Mouse (Mus musculus) heart, embryonic 14.5 days (tissue): ENCODE measurements around the gene Natd1. TPM values are rescaled to one million over a fixed set of nuclear protein-coding genes. Genes with fewer than 3 reads are reported as not detected.

Experiments
- ATAC-seq: fragments of 200-750 bp; cut with Nextera tagmentation; 2 replicates; pipeline ENCODE4 v1.8.0; 2017; ENCODE audit warnings: low read depth, moderate TSS enrichment; ENCODE audit not compliant: insufficient number of reproducible peaks, insufficient read depth, low FRiP score
- H3K27ac ChIP-seq, 2 experiments: fragments of 200-500 bp in 1 of 2; fragments of 300-500 bp in 1 of 2; sonication (generic) in 1 of 2; replicated peaks in 1 of 2; 2 replicates each; pipeline ENCODE4 v1.5.1; 2012 to 2014; ENCODE audit warnings: low read depth in 2 of 2, low read length in 2 of 2, control low read depth in 1 of 2, mild to moderate bottlenecking in 1 of 2, mixed read lengths in 1 of 2; ENCODE audit not compliant: control insufficient read depth in 1 of 2, insufficient read depth in 1 of 2
- H3K27me3 ChIP-seq: fragments of 300-500 bp; sonication (generic); 2 replicates; pipeline ENCODE4 v1.6.1; 2014; ENCODE audit warnings: mild to moderate bottlenecking, low read length, control low read depth; ENCODE audit not compliant: control insufficient read depth, insufficient read depth
- H3K36me3 ChIP-seq: fragments of 300-500 bp; sonication (generic); 2 replicates; pipeline ENCODE4 v1.6.1; 2014; ENCODE audit warnings: mild to moderate bottlenecking, control low read depth, low read length, mixed read lengths; ENCODE audit not compliant: control insufficient read depth, insufficient read depth
- H3K4me1 ChIP-seq, 2 experiments: fragments of 200-500 bp in 1 of 2; fragments of 300-500 bp in 1 of 2; sonication (generic) in 1 of 2; 2 replicates each; pipeline ENCODE4 v1.6.1; 2012 to 2014; ENCODE audit warnings: low read length in 2 of 2, control low read depth in 1 of 2, mixed read lengths in 1 of 2; ENCODE audit not compliant: control insufficient read depth in 2 of 2, insufficient read depth in 2 of 2
- H3K4me2 ChIP-seq: fragments of 300-500 bp; sonication (generic); 2 replicates; pipeline ENCODE4 v1.6.1; 2014; ENCODE audit warnings: mild to moderate bottlenecking, low read length
- H3K4me3 ChIP-seq, 2 experiments: fragments of 200-500 bp in 1 of 2; fragments of 300-500 bp in 1 of 2; sonication (generic) in 1 of 2; 2 replicates each; pipeline ENCODE4 v1.5.1; 2012 to 2014; ENCODE audit warnings: low read length in 2 of 2, mild to moderate bottlenecking in 2 of 2, control low read depth in 1 of 2, low read depth in 1 of 2, moderate library complexity in 1 of 2; ENCODE audit not compliant: control insufficient read depth in 1 of 2, insufficient read depth in 1 of 2
- H3K9ac ChIP-seq: fragments of 300-500 bp; sonication (generic); 2 replicates; pipeline ENCODE4 v1.6.1; 2014; ENCODE audit warnings: mild to moderate bottlenecking, low read length
- H3K9me3 ChIP-seq: fragments of 300-500 bp; sonication (generic); 2 replicates; pipeline ENCODE4 v1.6.1; 2016; ENCODE audit warnings: low read length, control low read depth; ENCODE audit not compliant: control insufficient read depth
- WGBS: fragments of 180-500 bp; shearing (Covaris S2); extraction: QIAGEN DNeasy Blood & Tissue Kit; methylation state at CpG from one replicate; pipeline ENCODE4 v1.1.7; 2014; 5-methylcytosine and 5-hydroxymethylcytosine counted together
- polyA plus RNA-seq: library from polyadenylated mRNA; unstranded; fragments of >200 nt; fragmentation: Nextera tagmentation; extraction: Ambion mirVana; gene quantifications from 2 replicates; pipeline ENCODE4 v1.2.1, GENCODE M21; 2014

Gene Natd1
- polyA plus RNA-seq, 1 experiment from 2014 or later: 20.4 TPM

DNA sequence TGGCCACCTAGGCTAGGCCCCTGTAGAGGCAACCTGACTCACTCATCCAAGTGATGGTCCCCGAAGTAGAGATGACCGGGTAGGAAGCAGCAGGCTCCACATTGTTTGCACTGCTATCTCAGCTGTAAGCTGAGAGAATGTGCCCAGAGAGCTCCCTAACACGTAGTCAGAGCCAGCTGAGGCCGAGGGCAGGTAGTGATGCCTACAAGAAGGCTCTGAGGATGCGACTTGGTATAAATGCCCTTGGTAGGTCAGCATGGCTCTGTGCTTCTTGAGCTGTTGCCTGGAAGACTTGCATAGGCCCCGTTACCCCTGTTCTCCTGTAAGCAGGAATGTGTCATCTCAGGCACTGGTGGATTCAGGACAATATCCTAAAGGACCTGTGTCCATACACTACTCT is 38.4 kb upstream of the Natd1 start:
- no peak for ATAC-seq
- H3K9me3 ChIP-seq: no peaks in the 10 kb centered on the region
- H3K9ac ChIP-seq: no peak overlapping the region
- H3K4me2 ChIP-seq: no peak overlapping the region
- peaks cover 51% of the 10 kb centered on the region for H3K36me3 ChIP-seq
- peaks cover 8 to 12% of the 10 kb centered on the region in 2 experiments for H3K4me1 ChIP-seq
- H3K27ac ChIP-seq: no peak overlapping the region
- H3K4me3 ChIP-seq: no peak overlapping the region
- WGBS: 89% methylated on average over 6 of the region's 6 CpGs
- no peaks in the 10 kb centered on the region for H3K27me3 ChIP-seq

DNA sequence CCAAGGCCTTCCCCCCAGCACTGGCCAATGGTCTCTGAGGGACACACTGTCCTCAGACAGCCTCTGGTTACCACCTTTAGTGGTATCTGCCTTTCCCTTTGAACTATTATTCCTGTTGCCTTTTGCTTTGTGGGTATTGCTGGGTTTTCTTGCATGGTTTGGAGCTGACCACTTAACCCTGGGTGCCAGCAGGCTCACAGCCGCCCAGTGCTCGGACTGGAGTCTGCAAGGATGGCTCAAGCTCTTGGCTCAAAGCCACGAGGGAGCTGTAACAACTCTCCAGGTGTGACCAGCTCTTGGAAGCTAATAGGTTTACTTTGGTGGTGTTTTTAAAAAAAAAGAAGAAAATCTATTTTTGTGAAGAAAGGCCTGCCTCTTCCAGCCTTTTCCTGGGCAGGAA is 37.8 kb upstream of the Natd1 start:
- no peak overlapping the region for H3K9ac ChIP-seq
- H3K4me2 ChIP-seq: no peak overlapping the region
- H3K36me3 ChIP-seq: peaks cover 57% of the 10 kb centered on the region
- no peaks in the 10 kb centered on the region for H3K9me3 ChIP-seq
- H3K27me3 ChIP-seq: no peaks in the 10 kb centered on the region
- no peak overlapping the region for H3K4me3 ChIP-seq
- H3K27ac ChIP-seq: no peak overlapping the region
- 94% methylated on average over 3 of the region's 3 CpGs for WGBS
- H3K4me1 ChIP-seq: peaks cover 8 to 12% of the 10 kb centered on the region in 2 experiments
- ATAC-seq: no peak

DNA sequence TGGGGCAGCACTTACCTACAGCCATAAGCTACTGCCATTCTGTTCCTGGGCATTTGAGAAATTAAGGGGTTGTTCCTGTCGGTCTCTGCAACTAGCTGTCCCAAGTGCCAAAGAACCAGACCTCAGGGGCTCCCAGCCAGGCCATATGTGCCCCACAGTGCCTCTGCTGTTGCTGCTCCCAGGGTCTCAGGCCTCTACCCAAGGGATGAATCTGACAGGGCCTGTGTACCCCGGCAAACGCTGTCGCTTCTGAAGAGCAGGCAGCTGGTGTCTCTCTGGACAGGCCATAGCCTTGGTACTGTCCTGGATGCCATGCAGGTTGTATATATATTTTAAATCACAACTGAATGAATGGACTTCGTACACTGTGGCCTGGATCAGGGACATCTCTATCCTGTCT is 37.3 kb upstream of the Natd1 start:
- no peak for ATAC-seq
- Histone ChIP-seq H3K4me3 (no peak overlapping the region), H3K9me3 (no peaks in the 10 kb centered on the region), H3K4me1 (peaks cover 8 to 12% of the 10 kb centered on the region in 2 experiments), H3K9ac (no peak overlapping the region), H3K36me3 (peaks cover 62% of the 10 kb centered on the region), H3K27ac (no peak overlapping the region), H3K4me2 (no peak overlapping the region), H3K27me3 (no peaks in the 10 kb centered on the region)
- WGBS: 92% methylated on average over 5 of the region's 5 CpGs

DNA sequence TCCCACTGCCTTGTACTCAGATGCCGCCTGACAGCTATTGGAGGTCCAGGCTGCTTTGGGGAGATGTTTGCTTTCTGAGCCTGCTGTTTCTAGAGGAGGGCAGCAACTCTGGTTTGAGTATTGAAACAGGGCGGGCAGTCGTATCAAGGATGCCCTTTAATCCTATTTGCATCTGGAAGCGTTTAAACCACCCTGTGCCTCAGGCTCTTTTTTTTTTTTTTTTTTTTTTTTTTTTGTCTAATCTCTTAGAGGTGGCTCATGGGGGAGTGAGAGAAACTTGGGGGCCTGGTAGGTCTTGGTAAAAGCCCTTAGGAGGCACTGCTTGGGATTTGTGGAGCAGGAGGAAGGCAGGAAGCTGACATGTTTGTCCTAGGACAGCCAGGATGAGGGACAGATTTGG is 30.5 kb upstream of the Natd1 start:
- H3K27ac ChIP-seq: no peak overlapping the region
- no peak overlapping the region for H3K9ac ChIP-seq
- H3K4me3 ChIP-seq: no peak overlapping the region
- H3K36me3 ChIP-seq: peaks cover 81% of the 10 kb centered on the region
- H3K27me3 ChIP-seq: no peaks in the 10 kb centered on the region
- WGBS: 81% methylated on average over 4 of the region's 4 CpGs
- ATAC-seq: no peak
- peaks cover 20 to 25% of the 10 kb centered on the region in 2 experiments for H3K4me1 ChIP-seq
- no peak overlapping the region for H3K4me2 ChIP-seq
- no peaks in the 10 kb centered on the region for H3K9me3 ChIP-seq

DNA sequence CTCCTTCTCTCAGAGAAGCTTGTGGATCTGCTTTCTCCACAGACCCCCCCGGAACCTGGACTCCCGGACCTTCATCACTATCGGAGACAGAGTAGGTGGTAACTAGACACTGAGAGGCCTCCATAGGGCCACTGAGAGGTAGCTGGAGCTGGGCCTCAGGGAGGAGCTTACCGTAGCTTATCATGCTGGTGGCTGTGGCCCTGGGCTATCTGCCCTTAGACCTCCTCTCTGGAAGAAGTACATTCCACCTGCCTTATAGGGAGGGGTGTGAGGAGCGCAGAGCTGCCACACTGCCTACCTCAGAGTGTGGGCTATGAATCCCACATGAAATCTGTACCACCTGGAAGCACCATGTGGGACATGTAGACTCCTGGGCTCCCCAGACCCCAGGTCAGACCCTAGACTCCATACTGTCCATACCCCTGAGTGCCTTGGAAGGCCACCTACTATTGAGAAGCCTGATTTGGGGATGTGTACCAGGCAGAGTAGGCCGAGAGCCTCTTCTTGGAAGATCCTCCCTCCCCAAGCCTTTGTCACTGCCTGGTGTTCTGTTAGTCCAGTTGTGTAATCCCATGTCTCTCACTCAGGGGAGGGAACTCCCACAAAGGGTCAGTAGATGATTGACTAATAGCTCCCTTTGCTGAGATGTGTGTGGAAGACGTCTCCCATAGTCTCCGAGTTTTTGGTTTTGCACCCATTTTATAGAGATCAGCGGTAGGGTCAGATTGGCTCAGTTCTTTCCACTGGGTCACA is 27.9 kb upstream of the Natd1 start:
- Histone ChIP-seq H3K27ac (peak overlapping the region; percentile 40 to 57; a peak in 1 of 4 replicates), H3K36me3 (peaks cover 55% of the 10 kb centered on the region), H3K9ac (peak overlapping the region; percentile 21; the same call in 1 of the 2 replicates), H3K4me3 (no peak overlapping the region), H3K4me2 (peak overlapping the region; percentile 42), H3K4me1 (peaks cover 36 to 46% of the 10 kb centered on the region in 2 experiments), H3K9me3 (no peaks in the 10 kb centered on the region), H3K27me3 (no peaks in the 10 kb centered on the region)
- ATAC-seq: no peak
- WGBS: 68% methylated on average over 9 of the region's 9 CpGs

DNA sequence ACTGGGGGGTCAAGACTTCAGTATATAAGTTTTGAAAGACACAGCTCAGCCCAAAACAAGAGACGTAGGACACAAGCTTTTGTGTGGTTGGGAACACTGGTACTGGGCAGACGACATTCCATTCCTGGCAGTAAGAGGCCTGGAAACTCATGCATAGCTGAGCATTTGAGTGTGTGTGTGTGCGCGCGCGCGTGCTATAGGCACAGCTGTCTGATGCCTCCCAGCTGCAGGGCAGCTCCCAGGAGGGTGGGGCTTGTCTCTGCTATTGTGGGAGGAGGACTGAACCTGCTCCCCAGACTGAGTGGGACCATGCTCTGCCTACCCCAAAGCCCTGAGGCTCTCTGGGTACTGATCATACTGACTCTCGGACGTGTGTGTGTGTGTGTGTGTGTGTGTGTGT is 26.8 kb upstream of the Natd1 start:
- Histone ChIP-seq H3K9ac (no peak overlapping the region), H3K4me3 (no peak overlapping the region), H3K36me3 (peaks cover 45% of the 10 kb centered on the region), H3K4me2 (peak overlapping the region; percentile 16; the same call in 1 of the 2 replicates), H3K9me3 (no peaks in the 10 kb centered on the region), H3K27me3 (no peaks in the 10 kb centered on the region), H3K4me1 (peaks cover 43 to 56% of the 10 kb centered on the region in 2 experiments), H3K27ac (peak overlapping the region; percentile 40 to 57; a peak in 2 of 4 replicates)
- 50% methylated on average over 9 of the region's 9 CpGs for WGBS
- ATAC-seq: peak; percentile 24; the same call in 1 of the 2 replicates

DNA sequence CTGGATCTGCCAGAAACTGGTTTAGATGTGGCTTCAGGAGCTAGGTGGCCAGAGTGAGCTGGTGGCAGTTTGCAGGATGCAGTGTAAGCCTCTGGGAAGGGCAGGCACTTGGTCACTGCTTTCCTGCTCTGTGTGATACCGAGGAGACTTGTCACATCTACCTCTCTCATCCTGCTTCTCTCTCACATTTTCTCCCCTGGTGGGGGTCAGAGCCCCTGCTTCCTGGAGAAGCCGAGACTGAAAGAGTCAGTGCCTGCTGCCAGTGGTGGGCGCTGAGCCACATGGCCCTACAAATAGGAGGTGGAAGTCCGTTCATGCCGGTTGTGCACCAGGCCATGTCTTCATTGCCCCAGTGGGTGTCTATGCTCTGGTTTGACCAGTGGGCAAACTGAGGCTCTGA is 26.0 kb upstream of the Natd1 start:
- no peak overlapping the region for H3K4me2 ChIP-seq
- H3K36me3 ChIP-seq: peaks cover 36% of the 10 kb centered on the region
- no peak for ATAC-seq
- no peak overlapping the region; a peak in 1 of 4 replicates for H3K27ac ChIP-seq
- H3K4me3 ChIP-seq: no peak overlapping the region
- H3K4me1 ChIP-seq: peaks cover 45 to 63% of the 10 kb centered on the region in 2 experiments
- no peaks in the 10 kb centered on the region for H3K27me3 ChIP-seq
- H3K9me3 ChIP-seq: no peaks in the 10 kb centered on the region
- no peak overlapping the region; the same call in 1 of the 2 replicates for H3K9ac ChIP-seq
- WGBS: 77% methylated on average over 5 of the region's 5 CpGs
